Mouse (Mus musculus) left cerebral cortex, postnatal 4 days (tissue): ENCODE results near the gene Cabcoco1. TPM values are rescaled to one million over a fixed set of nuclear protein-coding genes. Genes with fewer than 3 reads are reported as not detected.

Experiments
- DNase-seq: peaks from one replicate; pipeline ENCODE4 v3.0.0-alpha.2; 2022
- intact Hi-C: fragments of 180-260 bp; cut with DNase I; formaldehyde crosslinking; loops from one replicate; pipeline ENCODE4 v1.15.1; 2025
- total RNA-seq, 2 experiments: library from RNA; stranded (reverse); gene quantifications; 2 replicates each; pipeline ENCODE4 v1.2.3; 2021

Gene Cabcoco1
- total RNA-seq, 2 experiments from 2014 or later = 0.80 to 1.7 TPM

- intact Hi-C loops = no loop called here
- DNase-seq = no peak
These were observed 29.2 kb downstream of the Cabcoco1 start for GRCm38 (mm10) chr10:68512433-68513019.

DNA sequence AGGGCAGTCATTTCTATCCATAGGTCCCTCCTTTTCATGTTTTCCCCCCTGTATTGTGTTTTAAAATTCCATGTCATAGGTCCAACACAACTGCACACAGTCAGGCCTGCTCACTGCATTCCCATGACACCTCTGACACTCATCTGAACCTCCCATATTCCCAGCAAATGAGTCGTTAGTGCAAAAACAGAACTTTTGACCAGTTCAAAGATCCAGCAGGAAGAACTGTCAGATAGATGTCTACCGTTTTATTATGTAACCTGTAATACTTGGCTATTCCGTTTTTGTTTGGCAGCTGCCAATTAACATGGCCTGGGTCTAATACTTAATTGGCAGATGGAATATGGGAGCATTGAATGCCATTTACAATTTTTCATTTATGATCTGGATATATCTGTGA, 34.0 kb downstream of the Cabcoco1 start:
- no peak for DNase-seq
- intact Hi-C loops = no loop called here

DNA sequence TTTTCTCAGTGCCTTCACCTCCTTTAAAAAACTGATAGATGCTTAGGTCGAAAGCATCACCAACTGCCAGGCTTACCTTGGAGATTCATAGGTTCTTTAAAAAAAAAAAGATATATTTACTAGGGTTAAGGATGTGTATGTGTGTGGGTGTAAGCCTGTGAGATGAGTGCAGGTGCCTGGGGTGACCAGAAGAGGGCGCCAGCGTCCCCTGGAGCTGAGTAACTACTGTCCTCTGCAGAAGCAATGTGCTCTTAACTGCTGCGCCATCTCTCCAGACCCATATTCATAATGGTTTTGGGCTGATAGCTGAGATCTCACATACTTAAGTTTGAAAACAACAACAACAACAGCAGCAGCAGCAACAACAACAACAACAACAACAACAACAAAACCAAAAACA, 35.5 kb downstream of the Cabcoco1 start:
- intact Hi-C loops = no loop called here
- DNase-seq = no peak

- DNase-seq = peak; percentile 7
- intact Hi-C loops = no loop called here
These were observed 37.0 kb downstream of the Cabcoco1 start for GRCm38 (mm10) chr10:68504586-68505152.

DNA sequence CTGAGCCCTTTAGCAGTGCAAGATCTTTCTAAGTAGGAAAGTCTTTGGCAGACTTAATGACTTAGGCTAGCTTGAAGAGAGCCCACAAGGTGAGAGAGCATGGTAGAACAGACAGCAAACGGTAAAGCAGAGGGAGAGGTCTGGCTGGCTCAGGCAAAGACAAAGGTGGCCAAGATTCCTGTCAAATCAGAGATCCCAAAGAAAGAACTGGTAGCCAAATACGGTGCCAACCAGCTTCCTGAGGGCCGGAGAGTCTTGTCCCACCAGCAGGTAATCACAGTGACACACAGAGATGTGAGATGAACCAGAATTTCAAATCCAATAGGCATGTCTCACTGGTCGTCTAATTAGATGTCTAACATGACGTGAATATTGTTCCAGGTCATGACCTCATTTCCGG, 40.6 kb downstream of the Cabcoco1 start:
- DNase-seq = no peak
- intact Hi-C loops = no loop called here

DNA sequence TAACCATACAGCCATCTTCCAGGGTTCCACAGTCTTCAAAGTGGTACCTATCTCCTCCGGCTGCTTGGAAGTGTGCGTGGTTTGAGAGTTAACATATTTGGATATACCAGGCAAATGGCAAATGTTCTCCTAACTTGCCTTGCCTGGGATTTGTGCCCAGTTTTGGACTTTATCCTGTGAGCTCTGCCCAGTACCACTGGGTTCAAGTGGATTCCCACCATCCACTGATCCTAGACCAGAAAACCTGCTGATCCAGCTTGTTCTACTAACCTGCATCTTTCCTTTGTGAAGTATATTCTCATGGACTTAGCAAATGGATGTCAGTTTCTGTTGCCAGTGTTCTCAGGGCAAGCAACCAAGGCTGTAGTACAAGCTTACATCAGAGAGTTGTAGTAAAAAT, 46.5 kb downstream of the Cabcoco1 start:
- no peak for DNase-seq
- intact Hi-C loops = no loop called here

DNA sequence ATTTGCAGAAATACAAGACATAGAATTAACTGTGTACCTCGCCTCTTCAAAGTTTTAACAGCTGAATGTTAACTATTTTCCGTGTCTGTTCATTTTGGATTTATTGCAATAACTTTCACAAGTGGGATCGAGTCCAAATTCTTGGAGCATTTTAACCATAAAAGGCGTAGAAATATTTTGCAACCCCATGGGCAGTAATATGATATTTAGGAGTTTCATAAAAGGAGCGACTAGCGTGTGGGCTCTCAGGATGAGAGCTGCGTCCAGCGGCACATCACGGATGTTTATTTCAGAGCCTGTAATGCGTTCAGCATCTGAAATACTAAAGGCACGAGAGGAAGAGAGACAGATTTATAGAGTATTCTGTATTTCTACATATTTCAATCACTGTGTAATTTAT, 50.1 kb downstream of the Cabcoco1 start:
- intact Hi-C loops = no loop called here

DNA sequence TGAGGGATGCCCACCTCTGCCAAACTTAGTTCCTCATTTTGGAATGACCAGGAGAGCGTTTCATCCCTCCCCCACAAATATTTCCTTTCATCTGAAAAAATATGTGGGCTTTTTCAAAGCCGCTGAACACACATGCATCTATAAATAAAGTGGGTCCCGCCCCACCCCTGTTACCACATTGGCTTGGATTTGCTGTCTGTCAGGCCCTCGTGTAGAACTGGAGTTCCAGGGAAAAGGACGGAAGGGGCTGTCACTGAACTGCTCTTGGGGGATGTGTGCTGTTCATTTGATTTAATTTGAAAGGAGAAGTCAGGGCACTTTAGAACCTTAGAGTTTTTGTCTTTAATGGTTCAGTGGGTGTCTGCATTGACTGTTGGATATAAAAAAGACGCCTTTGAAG, 50.9 kb downstream of the Cabcoco1 start:
- intact Hi-C loops = no loop called here
- no peak for DNase-seq

More for the DNA sequence above, 50.1 kb downstream of the Cabcoco1 start:
- DNase-seq = no peak

- intact Hi-C loops = no loop called here
These were observed 68.9 kb downstream of the Cabcoco1 start for GRCm38 (mm10) chr10:68472799-68473198.

DNA sequence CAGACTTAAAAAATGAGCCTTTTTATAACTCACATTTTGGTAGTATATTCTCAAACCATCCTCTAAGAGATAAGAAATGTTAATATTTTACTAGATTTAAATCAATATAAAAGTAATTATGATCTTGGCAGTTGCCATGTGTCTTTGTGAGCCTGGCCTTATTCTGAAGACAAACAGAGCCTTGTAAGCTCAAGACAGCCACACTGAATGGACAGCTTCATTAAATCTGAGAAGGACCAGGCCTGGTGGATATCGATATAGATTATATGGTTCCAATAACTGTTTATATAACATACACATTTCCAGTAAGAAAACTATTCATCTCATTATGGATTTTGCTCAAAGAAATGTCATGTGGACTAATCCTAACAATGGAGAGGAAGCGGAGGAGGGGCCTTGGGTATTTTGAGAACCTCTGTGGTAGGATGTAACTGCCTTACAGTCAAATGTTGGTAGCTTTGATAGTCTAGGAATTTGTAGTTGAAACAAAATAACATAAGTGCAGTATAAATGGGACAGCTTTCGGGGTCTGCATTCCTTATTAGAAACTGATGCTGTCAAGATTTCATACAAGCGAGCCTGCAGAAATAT, 75.9 kb downstream of the Cabcoco1 start:
- intact Hi-C loops = loop anchor here (10.0 kb wide), 1 partner anchor 429 kb away; no protein-coding TSS in a partner anchor
- no peak for DNase-seq

More at GRCm38 (mm10) chr10:68472799-68473198, 68.9 kb downstream of the Cabcoco1 start:
- DNase-seq = no peak

GRCm38 (mm10) chr10:68464943-68465342, 76.8 kb downstream of the Cabcoco1 start:
- DNase-seq = peak; percentile 85
- intact Hi-C loops = loop anchor here (10.0 kb wide), 1 partner anchor 430 kb away; no protein-coding TSS in a partner anchor

DNA sequence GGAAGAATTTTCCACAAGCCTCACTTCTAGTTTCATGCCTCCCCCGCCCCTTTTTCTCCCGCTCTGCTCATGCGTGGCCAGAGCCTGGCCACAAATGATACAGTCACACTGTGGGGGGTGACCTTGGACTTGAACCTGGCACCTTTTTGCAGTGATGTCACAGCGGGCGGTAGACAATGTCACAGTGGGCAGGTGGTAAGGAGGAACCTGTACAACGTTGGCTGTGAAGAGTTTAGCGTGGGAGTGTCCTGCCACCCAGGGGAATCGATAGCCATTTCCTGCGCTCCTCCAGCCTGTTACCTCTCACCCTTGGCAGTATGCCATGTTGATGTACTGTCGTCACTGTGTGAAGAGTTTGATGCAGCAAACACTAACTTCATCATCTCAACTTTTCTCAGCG, 81.9 kb downstream of the Cabcoco1 start:
- no peak for DNase-seq
- intact Hi-C loops = loop anchor here (10.0 kb wide), 1 partner anchor 435 kb away; no protein-coding TSS in a partner anchor

DNA sequence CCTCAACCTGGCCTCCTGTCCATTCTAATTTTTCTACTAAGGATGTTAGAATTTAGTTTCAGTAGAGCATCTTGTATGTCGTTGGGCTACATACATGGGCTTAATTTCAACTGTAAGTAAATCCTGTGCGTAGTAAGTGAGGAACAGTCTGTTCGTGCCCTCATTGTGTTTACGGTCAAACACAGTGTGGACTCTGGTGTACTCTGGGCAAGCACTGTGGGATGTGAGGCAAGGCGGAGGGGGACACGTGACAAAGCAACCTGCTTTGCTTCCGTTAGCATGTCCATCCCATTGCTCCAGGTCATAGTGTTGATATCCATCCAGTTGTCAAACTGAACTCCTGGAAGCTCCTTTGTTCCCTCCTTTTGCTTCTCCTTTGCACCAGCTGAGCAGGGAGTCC, 84.7 kb downstream of the Cabcoco1 start:
- intact Hi-C loops = no loop called here
- no peak for DNase-seq

DNA sequence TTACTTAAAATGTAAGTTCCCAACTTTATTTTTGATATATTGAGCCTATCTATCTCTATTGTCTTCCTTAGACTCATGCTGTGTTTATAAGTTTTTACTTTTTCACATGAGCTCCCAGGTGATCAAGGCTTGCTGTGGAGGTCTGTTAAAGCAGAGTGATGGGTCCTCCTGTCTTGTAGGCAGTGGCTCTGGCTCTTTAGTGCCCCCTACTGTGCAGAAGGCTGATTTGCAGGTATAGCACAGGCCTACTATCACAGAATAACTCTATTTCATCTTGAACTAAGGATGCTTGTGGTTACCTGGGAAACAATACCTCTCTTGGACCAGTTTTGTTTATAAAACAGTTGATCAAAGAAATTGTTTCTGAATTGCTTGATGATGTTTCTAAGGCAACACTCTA, 87.2 kb downstream of the Cabcoco1 start:
- intact Hi-C loops = no loop called here
- DNase-seq = no peak

DNA sequence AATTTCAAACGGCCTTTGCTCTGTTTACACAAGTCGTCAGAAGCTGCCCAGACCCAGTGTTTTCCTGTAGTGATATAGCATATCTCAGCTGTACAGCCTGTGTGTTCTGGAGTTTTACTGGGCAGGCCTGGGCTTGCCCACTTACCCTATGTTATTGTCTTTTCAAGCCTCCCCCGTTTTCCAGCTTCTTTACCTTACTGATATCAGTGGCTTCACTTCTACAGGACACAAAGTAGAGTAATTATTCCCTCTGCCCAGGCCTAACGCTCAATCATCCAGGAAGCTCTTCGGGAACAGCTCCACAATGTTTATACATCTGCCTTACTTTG, 94.9 kb downstream of the Cabcoco1 start:
- intact Hi-C loops = no loop called here

DNA sequence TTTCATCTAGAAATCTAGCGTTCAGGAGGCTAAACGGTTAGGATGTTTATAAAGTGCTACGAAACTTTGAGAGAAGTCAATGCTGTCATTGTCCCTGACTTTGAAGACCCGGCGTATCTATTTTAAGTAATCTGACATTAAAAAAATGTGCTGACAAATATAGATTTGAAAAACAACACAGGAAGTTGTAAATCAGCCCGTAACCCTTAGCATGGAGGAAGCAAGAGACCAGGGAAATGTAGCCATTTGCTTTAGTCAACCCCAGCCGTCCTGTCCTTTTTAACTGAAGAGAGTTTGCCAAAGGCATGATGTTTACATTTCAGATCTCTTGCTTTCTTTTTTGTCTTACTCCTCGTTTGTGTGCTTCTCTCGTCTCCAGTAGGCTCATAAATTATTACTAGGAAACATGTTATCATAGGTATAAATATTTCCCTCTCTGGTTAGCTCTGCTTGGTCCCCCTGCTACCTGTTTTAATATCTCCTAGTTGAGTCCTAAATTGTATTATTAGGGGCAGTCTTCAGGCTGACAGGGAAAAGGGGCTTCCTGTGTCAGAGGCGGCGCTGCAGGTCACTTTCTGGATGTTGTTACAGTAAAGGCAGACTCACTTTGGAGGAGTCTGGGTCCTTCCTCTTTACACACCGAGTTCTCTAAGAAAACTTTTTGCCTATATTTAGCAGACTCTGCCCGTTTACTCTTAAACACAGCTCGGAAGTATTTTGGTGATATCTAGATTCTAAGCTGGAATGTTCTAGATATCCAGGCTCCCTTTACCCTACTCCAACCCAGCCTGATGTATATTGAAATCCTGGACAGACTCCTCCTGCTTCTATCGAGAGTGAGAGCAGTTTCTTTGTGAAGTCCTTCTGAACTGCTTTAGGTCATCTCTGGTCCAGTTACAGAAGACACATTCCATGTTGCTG, 95.6 kb downstream of the Cabcoco1 start:
- no peak for DNase-seq
- intact Hi-C loops = no loop called here

More for the DNA sequence above, 94.9 kb downstream of the Cabcoco1 start:
- no peak for DNase-seq

- intact Hi-C loops = no loop called here
These were observed 96.4 kb downstream of the Cabcoco1 start for GRCm38 (mm10) chr10:68445244-68445811.

DNA sequence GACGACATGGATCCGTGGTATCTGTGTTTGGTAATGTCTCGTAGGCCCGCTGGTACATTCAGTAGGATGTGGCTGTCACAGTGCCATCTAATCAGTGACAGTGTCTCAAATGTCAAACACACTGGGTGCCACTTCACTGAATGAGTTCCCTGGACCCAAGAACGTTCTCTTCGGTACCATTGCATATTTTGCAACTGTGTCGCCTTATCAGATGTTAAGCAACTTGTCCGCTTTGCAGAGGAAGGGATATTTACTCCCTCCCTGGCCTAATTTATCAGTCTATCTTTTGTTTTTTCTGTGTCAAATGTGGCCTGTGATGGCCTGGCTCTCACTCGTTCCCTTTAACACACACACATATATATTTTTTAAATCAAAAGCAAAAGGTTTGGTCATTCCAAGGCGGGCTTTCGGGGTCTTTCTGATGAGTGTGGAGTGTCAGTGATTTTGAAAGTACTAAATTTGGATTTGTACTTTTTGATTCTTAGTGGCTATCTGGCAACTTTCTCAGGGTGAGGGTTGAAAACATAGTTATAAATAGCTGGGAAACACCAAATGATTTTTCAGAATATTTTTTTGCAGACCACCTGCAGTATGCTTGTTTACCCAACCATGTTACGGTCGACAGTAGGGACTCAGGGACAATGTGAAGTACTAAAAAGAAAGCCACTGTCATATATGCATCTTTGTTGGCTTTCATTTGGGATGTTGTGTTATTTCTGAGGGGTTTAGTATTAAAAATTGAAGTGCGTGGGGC, 97.2 kb downstream of the Cabcoco1 start:
- intact Hi-C loops = no loop called here
- no peak for DNase-seq

More at GRCm38 (mm10) chr10:68445244-68445811, 96.4 kb downstream of the Cabcoco1 start:
- no peak for DNase-seq

DNA sequence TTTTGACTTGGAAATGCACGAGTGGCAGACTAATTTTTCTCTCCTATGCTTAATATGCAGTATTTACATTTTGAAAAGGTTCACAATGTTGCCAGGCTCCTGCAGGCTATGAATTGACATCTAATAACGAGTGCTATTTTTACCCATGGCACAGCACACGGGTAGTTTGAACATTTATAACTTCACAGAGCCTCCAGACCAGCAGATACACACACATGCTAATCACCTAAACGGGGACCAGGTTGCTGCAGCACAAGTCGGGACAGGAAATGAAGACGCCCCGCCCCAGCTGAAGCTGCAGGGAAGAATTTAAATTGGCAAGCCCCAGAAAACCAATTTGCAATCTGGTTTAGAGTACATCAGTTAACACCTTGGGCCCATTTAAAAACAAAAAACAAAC, 98.6 kb downstream of the Cabcoco1 start:
- intact Hi-C loops = no loop called here

GRCm38 (mm10) chr10:68442713-68443112, 99.0 kb downstream of the Cabcoco1 start:
- intact Hi-C loops = no loop called here
- no peak for DNase-seq

More for the DNA sequence above, 98.6 kb downstream of the Cabcoco1 start:
- DNase-seq = no peak
